Mouse (Mus musculus) retina, postnatal 7 days (tissue): ENCODE data around the gene Gm49673.
"Not testable (repeated sequence)": the region's sequence is repeated elsewhere in the genome, so short reads cannot be mapped to it uniquely, and the experiment has no call there.

Source experiments
- DNase-seq: peaks from one replicate; pipeline ENCODE4 v3.0.0-alpha.2; 2012; ENCODE audit warnings: low read depth, low spot score

The Gm49673 gene

DNA sequence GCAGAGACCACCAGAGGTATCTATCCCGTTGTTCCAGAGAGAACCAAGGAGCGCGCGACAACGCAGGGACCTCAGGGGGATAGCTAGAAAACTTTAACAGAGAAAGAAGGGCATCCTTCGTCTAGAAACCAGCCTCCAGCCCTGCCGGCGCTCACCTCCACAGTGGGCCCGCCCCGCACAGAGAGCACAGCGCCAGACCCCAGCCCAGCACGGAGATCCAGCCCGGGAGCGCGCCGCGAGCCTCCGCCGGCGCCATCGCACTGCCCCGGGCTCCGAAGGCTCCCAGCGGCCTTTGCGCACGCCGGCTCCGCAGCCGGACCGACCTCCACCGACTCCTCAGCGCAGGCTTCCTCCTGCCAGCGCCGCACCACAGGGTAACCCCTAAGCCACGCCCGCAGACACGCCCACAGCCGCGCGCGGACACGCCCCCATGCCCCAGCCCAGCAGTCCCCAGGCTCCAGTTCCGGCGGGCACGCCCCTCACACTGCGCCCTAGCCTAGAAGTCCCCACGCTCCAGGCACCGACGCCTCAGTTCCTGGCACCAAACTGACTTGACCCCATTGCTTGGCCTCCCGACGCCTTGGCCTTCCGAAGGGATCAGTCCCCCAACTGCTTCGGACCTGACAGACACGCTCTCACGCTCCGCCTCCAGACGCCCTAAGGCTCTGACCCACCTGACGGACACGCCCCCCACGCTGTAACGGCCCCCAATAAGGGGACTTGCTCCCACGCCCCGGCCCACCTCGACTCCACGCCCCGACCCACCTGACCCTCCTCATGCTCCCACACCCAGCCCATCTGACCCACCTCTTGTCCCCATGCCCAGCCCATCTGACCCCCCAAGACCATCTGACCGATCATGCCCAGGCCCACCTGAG, at the start of gene Gm49673, which contains the start of gene Rnaset2a:
Gm49673 (minus strand) TSS at position 350 of the 878 bp plus-strand sequence.
Rnaset2a (minus strand) TSS at position 659 of the 878 bp plus-strand sequence.
- not testable (repeated sequence) for DNase-seq

DNA sequence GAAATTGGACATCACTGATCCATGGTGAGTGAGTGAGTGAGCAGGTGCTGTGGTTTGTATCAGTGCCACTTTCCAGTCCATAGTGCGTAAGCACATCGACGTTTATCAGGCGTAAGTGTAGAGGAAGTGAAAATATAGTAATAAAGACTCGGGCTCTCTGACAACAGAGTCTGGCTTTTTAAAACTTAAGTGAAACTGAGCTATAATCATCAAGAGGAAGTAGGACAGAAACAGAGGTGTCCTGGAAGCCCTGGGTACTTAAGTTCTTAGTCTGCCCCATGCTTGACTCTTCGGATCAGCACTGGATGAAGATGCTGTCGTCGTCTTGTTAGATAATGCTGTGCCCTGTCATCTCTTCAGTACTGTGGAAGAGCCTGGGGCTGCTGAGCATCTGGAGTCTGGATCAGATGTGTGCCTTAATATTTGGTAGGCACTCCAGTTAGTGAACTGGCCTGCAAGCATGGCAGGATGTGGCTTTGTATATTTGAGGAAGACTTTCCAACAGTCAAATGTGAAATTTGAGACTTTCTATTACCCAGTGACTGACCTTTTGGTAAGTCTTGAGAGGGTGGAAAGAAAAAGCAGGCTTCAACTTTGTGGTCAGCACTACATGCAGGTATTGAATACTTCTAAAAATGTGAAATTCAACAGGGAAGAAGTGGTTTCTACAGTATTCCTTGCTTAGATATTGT, 48.2 kb upstream of the Gm49673 start:
- no peak for DNase-seq

DNA sequence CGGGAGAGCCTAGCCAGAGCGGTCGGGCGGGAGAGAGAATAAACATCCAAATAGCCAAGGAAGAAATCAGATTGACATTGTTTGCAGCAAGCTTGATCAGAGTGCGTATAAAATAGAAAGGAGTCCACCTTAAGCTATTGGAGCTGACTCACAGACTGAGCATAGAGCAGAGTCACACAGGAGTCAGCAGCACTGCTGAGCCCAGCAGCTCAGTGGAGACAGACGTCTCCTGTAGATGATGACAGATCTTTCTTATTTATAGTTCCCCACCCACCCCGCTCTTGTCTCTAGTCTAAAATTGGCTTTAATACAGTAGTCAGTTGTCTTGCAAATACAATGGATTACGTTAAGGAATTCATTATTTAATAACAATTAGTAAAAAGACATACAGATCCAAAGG, 46.1 kb upstream of the Gm49673 start:
- no peak for DNase-seq

DNA sequence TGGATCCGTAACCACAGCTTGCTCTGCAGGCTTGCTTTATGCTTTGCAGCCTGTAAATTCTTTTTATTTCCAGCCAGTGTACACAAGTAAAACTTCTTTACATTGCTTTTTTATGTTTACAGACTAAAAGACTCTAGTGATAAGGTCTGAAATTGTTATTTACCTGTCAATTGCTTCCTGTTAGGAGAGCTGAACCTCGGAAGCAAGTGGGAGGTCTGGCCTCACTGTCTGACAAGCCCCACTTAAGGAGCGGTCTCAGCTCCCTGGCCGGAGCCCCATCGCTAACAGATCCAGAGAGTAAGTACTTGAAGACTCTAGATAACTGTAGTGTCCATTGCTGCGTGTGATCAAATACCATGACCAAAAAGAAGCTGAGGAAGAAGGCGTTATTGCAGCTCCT, 36.6 kb upstream of the Gm49673 start:
- DNase-seq = no peak

DNA sequence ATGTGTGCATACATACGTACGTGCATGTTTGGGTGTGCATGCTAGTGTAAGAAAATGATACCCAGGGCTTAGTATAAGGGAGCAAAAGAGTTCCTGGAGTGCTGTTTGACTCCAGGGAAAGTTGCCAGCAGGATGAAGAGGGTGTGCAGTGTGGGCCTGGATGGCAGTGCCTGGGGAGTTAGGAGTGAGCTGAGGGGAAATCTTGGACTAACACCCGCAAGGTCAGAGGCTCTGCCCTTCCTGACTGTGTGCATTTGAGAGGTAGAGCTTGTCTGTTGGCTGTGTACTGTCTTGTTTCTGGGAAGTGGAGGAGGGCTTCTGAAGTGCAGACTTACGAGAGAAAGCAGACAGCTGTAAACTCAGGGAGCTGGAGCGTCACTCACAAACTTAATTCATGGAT, 36.2 kb upstream of the Gm49673 start:
- no peak for DNase-seq

DNA sequence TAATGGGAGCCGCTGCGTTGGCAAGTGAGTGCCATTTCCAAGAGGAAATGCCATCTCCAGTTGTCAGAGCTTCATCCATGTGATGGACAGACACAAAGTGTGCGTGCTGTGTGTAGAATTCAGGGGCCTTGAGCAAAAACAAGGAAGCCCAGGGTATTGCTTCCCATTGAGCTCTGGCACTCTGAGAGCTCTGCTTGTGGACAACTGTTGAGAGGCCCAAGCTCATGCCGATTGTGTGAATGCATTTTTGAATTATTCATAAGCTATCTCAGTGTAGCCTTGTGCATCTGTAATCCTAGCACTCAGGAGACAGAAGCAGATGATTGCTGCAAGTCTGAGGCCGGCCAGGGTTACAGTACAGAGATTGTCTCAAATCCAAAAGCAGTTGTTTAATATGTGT, 29.5 kb upstream of the Gm49673 start:
- DNase-seq = no peak

DNA sequence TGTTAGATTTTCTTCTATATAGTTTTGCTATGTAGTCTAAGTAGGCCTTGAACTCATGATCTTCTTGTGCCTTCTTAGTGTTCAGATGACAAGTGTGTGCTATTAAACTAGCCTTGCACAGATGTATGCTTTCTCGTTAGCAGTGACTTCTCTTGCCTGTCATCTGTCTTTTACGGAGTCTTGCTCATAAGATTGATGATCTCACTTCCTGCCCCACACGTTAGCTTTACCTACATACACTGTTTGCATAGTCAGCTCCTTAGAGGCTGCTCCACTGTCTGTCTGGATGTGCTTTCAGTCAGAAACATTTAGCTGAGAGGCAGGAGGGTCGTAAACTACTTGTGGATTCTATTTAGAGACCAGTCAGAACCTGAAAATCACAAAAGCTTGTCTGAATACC, 23.5 kb upstream of the Gm49673 start:
- DNase-seq = no peak

DNA sequence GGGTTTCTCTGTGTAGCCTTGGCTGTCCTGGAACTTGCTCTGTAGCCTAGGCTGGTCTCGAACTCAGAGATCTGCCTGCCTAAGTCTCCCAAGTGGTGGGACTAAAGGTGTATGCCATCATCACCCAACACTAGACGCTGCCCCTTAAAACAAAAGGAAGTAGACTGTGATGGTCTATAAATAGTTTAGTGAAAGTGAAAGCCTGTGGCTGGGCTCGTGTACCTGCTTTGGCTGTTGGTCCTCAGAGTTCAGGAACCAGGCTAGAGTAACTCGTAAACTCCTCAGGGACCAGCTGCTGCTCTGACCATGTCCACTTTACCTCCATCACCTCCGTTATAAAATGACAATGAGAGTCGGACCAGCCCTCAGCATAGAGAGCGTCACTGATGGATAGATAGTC, 22.7 kb upstream of the Gm49673 start:
- DNase-seq = no peak

DNA sequence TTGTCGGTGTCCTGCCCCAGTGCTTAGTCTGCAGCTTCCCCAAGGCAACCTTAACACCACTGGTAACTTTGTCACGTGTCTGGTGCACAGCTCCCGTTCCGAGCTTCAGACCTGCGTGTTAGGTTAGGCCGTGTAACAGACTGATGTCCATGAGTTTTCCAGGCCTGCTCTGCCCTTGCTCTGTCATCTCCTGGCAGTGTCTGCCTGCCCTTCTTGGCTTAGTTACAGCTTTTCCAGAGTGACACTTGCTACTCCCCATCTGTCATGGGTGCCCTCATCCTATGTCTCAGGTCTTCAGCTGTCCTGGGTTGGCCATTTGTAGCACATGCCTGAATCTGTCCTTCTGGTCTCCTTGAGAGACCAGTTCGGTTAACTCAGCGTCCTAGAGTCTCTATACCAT, 19.8 kb upstream of the Gm49673 start:
- DNase-seq = not testable (repeated sequence)

DNA sequence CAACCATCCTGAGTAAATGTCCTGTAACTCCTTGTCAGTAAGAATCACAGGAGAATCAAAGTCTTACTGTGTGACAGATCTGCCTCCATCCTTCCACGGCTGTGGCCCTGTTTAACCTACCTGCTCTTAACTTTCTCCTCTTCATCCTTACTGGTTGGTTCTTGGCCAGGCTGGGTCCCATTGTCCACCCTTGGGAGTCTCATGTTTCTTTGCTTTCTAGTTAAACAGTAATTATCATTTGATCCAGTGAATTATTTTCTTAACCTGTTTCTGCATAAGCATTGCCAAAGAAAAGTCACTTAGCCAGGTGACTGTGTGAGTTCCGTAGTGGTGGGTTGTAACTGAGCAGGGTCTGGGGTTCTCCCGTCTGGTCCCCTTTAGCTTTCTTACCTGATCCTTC, 18.9 kb upstream of the Gm49673 start:
- DNase-seq = not testable (repeated sequence)

DNA sequence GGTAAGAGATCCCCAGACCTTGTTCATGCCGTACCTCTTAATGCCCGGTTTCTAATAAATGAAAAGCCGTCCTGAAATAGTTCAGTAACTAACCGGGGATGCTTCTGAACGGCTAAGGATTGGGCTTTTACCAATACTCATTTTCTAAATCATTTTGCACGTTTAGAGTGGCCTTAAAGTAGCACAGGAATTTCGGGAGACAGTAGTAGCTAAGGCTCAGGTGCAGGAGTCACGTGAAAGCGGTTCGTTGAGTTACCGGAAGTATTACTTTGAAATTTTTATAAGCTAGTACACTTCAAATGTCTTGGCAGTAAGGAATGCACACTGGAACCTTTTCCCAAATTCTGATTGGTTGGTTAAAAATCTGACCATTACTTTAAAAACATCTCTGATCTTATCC, 18.4 kb upstream of the Gm49673 start:
- DNase-seq = not testable (repeated sequence)

DNA sequence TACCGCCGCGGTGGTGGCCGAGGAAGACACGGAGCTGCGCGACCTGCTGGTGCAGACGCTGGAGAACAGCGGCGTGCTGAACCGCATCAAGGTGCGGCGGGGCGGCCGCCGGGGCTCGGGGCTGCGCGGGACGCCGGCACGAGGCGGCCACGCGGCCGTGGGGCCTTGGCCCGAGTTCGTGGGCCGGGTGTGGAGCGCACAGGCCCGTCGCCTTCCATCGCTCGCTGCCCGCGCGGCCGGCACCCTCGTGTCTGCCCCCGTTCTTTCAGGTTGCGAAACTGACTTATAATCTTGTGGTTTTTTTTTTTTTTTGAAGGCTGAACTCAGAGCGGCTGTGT, 18.0 kb upstream of the Gm49673 start:
- not testable (repeated sequence) for DNase-seq

DNA sequence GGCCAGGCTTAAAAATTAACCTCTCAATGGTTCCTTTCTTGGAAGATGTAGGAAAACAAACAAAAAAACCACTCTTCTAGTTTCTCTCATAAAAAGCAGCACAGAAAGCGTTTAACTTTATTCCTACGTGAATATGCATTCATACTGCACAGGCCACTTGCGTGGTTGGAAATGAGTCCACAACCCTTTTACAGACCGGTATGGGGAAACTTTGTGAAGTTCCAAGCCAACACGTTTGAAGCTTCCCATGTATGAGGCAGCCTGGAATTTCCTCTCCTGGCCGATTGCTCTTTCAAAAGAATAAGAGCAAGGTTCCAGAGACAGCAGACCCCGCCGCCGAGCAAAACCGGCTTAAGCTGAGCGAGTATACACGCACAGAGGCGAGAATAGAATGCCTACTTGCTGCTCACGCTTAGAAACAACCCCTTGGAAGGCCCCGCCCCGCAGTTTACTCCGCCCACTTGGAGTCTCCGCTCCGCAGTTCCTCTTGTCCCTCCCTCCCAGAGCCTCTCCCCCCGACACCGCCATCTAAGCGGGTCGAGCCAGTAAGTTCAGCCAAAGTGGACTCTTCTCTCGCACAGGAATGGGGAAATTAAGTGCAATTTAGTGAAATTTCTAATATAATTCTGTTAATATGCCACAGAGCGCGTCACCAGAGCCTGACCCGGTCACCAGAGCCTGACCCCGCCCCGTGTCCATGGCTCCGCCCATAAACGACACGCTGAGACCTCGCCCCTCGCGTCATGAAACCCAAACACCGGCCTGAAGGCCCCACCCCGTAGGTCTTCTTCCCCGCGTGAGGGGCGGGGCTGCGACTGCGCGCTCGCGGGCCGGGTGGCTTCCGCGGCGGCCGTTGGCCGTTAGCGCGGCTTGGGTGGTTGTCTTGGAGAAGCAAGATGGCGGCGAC, 17.4 kb upstream of the Gm49673 start, which contains the start of gene Fgfr1op:
Fgfr1op (plus strand) TSS at position 801 of the 907 bp plus-strand sequence.
- DNase-seq = not testable (repeated sequence)

DNA sequence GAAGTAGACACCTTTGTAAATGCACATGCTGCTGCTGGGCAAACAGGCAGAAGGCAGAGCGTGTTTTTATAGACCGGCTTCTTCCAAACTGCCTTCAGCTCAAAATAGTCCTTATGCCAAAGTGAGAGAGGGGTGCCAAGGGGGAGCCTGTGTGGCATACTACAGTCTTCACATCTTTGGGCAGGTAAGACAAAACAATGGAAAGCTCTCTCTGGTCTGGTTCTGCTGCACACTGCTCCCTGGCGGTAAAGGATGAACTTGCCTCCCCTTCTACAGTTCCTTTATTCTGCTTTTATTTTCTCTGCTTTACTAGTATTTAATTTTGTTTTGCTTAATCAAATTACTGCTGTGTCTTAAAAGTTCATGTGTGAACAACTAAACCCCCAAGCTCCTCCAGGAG, 13.4 kb upstream of the Gm49673 start:
- DNase-seq = not testable (repeated sequence)

DNA sequence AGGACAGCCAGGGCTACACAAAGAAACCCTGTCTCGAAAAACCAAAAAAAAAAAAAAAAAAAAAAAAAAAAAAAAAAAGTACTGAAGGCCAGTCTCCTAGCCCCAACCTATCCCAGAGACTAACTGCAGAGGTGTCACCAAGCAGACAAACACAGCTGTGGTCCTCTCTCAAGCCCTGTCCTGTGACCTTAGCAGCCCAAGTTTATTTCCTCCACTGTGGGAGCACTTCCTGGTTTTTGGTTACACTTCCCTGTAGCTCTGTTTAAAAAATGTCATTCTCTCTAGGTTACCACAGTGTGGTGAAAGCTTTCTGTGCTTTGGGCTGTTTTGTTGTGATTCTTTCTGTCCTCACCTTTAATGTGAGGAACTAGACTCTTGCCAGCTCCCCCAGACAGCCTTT, 11.0 kb upstream of the Gm49673 start:
- not testable (repeated sequence) for DNase-seq

DNA sequence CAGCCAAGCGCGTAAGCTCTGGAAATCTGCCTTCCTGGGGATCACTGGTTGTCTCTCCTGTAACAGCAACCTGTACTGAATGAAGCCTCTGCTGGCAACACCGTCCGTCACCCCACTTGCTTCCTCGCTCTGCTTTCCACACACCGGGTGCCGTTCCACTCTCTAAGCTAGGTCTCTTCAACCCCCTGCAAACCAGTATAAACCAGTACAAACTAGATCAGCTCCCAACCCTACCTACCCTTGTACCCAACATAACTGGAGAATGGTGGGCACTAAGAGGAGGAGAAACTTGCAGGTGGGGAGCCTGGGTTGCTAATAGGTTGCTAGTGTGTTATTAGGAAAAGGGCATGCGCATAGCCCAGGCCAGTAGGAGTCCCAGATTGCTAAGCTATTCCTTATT, 8.4 kb upstream of the Gm49673 start:
- DNase-seq = not testable (repeated sequence)

DNA sequence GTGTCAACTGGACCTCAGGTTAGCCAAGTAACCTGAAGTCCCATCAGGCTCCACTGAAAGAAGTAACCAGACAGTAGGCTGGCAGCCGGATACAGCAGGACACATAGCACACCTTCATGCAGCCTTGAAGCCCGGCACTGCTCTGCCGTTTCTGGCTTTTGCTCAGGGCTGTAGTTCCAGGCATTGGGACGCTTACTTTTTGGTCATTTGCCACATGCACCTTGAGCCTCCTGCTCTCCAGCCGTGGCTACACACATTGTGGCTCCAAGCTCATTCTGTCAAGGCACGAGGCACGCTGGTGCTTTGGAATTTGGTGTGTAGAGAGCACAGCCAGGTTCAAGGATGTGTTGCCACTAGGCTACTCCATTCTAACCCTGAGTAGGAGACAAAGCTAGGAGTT, 7.4 kb upstream of the Gm49673 start:
- not testable (repeated sequence) for DNase-seq

DNA sequence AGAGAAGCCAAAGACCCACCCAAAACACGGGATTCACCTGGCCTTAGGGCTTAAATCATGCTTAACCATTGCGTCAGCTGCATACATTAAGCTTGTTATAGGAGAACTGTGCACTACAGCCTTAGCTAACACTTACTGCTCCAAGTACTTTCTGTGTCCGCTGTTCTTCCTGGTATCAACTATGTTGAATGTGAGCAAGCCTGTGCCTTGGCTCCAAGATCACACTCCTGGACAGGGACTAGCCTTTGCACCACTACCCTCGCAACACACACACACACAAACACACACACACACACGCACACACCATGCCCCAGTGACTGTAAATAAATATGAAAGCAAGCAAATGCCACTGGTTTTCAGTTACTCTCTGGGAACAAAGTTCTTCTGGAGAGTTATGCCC, 657 bp downstream of the Gm49673 start:
- not testable (repeated sequence) for DNase-seq

DNA sequence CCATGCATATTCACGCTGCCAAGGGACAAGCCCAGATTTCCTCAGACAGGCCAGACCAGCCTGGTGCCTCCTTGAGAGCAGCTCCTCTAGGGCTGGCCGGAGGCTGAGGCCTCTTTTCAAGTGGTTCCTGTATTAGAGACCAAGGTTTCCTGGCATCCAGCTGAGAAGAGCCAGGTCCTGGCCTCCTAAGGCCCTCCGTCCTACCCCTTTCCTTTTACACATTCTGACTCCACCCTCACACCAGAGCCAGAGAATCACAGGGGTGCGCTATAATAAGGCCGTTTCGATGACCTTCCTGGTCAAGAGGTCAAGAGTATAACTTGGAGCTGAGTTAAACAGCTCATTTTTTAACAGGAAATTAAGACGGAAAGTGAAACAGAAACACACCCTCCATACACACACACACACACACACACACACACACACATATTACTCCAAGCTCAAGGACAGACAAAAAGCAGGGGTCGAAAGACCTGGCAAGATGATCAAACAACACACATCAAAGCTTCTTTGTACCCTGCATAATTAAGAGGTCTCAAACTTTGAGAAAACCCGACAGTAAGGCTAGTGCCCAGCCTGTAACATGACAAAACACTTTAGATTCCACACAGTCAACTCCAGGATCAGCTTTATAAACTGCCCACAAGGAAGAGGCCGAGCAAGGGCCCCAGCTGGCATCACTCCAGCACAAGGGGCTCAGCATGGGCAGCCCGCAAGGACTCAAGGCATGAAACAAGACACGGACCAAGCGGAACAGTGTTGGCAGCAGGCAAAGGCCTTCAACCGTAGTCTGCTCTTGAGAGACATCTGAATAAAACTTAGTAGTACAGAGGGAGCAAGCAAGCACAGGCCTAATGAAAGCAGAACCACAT, 3.5 kb downstream of the Gm49673 start:
- DNase-seq = not testable (repeated sequence)

DNA sequence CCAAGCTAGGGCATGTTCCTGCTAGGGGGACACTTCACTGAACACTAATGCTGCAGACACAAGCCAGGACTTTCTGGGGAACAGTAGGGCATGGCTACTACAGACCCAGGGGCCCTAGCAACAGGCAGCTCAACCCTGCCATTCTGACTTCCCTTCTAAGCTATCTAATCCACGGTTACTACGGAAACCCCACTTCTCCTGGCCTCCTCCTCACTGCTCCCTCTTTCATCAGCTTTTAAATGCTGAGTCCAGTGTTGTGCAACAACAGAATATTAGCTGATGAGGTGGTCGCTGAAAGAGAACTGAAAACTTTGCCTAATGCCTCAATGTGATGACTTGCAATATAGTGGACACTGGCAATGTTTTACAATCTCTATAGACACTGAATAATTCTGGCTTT, 7.4 kb downstream of the Gm49673 start:
- DNase-seq = not testable (repeated sequence)

DNA sequence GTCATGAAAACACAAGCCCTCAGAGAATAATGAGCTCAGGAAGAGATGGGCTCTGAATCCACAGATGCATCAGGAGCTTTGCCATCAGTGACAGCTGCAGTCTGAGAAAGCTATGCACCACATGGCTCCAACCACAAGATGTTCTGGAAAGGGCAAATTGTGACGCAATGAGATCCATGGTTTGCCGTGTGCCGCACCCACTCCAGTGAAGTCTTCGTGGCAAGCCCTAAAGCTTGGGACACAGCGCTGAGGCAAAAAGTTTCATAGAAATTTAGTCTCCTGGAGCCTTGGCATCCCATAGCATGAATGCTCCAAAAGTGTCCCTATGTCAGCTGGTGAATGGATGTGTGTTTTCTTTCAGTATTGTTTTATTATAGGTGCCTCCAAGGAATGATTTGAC, 9.5 kb downstream of the Gm49673 start:
- DNase-seq = not testable (repeated sequence)
